Mouse (Mus musculus) embryonic fibroblast, embryonic 13.5 days (primary cell): ENCODE results near the gene Glg1.

Source experiments
- CTCF ChIP-seq: IDR thresholded peaks from 2 replicates; pipeline ENCODE4 v1.5.1; 2011; ENCODE audit warnings: mild to moderate bottlenecking, control low read depth, low read length, moderate library complexity, borderline replicate concordance; ENCODE audit not compliant: insufficient read depth
- POLR2A ChIP-seq: IDR thresholded peaks from 2 replicates; pipeline ENCODE4 v1.6.1; 2011; ENCODE audit warnings: low read depth, mild to moderate bottlenecking, control low read depth, low read length, moderate library complexity

DNA sequence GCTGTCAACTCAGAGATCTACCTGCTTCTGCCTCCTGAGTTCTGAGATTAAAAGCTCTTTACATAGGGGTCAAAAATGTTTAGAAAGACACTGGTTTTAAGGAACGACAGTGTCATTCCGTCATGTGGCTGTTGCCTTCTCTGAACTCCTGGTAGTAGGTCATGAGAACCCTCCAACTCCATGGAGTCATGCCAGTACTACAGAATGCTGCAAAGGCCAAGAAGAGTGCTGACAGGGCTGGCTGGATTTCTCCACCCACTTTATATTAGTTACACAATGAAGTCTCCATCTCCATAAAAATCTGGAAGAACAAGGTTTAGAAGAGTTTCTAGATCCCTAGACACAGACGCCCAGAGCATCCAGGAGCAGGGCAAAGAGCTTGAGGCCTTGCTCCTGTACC, 61.0 kb downstream of the Glg1 start:
- TF ChIP-seq POLR2A (no peak), CTCF (no peak)
